Mouse (Mus musculus): ENCODE measurements at regions not wholly inside any gene's neighbourhood (a gene's known extent, or its start where the extent isn't known, plus 50 kb on each side); places are given as distances from the start of the nearest gene placed in this dataset.
"Not testable (repeated sequence)": the region's sequence is repeated elsewhere in the genome, so short reads cannot be mapped to it uniquely, and the experiment has no call there.

DNA sequence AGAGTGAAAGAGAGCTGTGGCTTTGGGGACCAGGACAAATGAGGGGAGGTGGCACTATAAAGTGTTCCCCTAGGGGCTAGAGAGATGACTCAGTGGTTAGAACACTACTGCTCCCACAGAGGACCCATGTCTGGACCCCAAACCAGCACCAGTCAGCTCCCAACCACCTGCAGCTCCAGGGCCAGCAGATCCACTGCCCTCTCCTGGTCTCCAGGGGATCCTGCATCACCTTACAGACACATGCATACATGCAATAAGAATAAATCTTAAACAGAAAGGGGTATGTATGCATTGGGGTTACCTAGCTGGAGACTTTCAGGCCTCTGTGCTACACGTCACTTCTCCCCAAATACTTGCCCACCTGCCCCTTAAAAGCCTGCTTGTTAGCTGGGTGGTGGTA is 93.8 kb upstream of the Zfp706 start:
- DNase-seq (ENCODE audit: low read depth, low spot score): peak; percentile 5

DNA sequence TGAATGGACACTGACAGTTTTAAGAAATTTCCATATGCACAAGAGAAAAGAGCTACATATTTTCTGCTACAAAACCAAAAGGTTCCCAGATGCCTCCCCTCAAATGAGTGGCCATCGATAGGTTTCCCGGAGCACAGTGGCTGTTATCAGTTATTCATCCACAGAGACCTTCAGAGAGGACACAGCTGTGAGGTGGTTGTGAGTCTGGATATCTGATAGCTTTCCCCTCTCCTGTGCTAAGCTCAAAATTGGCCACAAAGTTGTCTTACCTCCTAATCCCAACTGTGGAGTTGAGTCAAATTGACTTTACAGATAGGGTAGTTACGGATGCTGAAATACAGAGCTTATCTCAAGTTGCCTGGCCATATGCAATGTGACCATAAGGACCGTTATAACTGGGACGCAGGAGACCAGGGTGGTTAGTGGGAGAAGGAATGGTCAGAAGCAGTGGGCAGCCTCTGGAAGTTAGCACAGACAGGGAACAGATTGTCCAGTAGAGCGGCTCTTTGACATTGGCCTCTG is 93.3 kb upstream of the Zfp706 start:
- DNase-seq (ENCODE audit: low read depth, low spot score): no peak

DNA sequence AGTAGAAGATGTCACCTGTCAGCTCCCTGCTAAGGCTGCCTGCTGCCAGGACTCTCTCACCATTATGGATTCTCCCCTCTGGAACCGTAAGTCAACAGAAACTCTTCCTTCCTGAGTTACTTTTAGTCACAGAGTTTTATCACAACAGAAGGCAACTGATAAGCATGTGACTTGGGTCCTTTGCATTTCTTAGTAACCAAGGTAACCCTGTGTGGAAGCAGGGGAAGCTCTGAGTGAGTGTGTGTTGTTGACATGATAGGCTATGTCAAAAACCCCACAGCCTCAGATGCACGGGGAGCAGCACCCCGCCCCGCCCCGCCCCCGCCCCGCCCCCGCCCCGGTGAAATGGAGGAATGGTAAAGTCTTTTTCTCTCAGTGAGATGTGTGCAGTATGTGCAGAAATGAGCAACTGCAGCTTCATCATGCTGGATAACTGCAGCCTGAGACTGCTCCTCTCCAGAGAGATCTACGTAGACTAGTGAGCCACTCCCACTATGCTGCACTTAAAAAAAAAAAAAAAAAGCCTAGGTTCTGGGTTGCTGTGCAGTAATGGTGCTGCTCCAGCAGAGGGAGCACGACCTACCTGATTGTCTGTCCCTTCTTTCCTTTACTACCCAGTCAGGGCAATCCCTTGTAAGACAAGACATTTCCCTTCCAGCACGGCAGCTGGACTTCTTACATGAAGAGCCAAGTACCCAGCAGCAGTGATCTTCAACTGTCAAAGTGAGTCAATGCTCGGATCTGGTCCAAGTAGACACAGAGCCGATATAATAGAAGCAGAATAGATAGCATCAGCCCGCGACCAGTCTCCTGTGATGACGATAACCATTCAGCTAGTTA is 92.6 kb upstream of the Zfp706 start:
- DNase-seq (ENCODE audit: low read depth, low spot score): peak; percentile 77

DNA sequence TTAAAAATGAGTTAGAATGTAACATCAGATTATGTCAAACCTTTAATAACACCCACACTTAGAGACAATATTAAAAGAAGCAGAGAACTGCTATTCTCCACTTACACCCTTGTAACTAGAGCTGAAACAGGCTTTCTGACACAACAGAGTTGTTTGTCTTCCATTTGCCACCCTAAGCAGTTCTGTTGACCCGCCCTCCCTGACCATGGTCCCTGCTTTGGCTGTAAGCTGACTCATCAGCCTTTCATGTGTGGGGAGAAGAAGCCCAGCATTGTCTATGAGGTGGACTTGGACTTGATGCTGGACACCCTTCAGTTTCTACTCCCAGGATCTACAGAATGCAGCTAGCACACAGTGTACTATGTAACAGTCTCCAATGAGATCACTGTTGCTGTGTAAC is 91.6 kb upstream of the Zfp706 start:
- DNase-seq (ENCODE audit: low read depth, low spot score): no peak

DNA sequence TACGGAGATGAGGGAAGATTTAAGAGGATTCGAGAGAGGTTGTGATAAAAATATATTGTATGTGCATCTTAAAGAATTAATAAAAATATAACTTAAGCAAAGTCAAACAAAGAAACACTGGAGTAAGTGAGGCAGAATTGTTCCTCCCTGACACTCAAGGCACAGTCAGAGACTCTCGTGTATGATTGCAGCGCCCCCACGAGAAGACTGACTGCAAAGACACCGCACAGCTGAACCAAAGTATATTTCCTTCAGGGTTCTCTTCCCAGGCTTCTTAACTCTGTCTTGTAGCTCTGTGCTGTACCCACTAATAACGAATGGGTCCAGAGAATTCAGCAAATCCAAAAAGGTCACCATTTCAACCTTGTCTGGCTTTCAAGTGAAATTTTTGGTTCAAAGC is 89.9 kb upstream of the Zfp706 start:
- no peak for DNase-seq (ENCODE audit: low read depth, low spot score)

DNA sequence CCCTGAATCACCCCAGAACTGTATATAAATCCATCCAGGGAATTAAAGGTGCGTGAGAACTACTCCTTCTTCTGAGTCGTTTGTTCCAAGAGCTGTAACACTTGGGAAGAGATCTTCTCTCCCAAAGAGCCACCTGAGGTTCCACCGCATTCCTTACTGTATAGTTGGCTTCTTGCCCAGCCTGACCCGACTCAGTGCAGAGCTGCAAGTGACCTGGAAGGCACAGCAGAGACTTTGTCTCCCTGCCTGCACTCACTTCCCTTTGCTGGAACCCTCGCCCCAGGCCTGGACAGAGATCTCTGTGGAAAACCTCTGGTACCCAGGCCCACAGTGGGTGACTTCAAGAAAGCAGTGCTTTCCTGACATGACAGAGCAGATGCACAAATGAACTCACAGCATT is 83.6 kb upstream of the Zfp706 start:
- DNase-seq (ENCODE audit: low read depth, low spot score): not testable (repeated sequence)

DNA sequence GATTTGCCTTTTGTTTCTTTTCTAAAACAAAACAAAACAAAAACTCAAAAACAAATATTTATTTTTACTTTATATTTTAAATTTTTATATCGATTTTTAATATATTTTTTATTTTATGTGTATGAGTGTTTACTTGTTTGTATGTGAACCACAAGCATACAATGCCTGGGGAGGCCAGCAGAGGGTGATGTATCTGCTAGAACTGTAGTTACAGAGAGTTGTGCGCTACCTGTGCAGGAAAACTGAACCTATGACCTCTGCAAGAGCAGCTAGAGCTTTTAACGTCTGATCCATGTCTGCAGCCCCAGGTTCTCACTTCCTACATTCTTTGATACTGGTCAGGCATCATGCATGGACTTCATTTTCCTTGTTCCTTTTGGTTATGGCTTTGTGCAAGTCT is 76.2 kb upstream of the Zfp706 start:
- no peak for DNase-seq (ENCODE audit: low read depth, low spot score)

DNA sequence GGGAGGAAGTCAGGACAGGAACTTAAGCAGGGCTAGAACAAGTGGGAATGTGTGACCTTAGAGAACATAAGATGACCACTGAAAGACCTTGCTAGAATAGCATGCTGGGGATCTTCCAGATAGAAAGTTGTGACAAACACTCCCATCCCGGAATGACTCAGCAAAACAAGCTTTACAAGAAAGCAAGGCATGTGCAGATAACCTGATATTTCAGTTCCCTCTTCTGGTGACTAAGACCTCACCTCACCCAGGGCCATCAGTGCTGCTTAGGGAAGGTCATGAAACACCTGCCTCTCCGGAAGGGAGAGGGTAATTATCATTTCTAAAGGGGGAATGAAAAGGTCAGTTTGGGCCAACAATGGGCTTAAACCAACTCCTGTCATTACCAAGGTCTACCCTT is 74.3 kb upstream of the Zfp706 start:
- no peak for DNase-seq (ENCODE audit: low read depth, low spot score)

DNA sequence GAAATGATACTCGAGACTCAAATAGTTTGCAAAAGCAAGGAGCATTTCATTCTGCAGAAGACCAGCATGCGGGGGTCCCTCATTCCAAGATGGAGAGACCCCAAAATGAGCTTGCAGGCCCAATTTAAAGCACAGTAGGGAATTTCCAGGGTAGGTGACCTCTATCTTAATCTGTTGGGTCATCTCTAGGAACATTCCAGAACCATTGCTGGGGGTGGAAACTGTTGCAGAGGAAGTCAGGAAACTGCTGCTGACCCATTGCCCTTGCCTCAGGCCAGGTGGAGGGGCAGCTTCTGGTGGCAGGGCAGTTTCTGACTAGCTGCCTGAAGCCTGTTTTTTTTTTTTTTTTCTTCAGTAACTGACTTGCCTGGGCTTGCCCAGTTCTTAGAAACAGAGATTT is 73.4 kb upstream of the Zfp706 start:
- no peak for DNase-seq (ENCODE audit: low read depth, low spot score)

DNA sequence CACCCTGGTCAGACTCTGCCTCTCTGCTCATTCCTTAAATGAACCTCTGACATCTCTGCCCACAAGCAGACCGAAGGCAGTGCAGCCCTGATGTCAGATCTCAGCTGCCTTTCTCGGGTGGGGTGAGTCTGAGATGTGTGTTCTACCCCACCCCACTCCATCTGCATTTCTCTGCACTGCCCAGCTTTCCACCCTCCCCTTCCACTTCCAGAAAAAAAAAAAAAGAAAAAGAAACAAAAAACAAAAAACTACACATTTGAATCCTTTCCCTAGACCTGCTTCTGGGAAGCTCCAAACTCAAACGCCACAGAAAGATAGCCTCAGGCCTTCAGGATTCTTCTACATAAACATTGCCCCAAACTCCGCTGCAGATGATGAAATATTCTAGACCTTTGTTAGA is 72.8 kb upstream of the Zfp706 start:
- DNase-seq (ENCODE audit: low read depth, low spot score): no peak

DNA sequence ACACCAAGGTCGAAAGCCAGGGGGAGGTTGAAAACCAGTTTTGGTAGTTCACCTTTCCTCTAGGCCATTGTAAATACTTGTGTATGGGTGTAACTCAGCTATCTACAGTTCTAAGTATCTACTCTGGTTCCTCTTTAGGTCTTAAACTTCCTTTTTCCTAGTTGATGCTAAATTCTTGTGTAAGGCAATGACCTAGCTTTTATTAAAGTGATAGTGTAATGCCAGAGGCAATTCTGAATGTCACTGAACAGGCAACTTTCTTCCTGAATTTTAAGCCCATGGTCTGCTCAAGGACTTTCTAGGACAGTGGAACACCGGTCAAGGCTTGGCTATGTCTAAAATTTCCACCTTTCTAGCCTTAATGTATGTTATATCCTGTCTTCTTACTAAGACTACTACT is 66.6 kb upstream of the Zfp706 start:
- not testable (repeated sequence) for DNase-seq (ENCODE audit: low read depth, low spot score)

DNA sequence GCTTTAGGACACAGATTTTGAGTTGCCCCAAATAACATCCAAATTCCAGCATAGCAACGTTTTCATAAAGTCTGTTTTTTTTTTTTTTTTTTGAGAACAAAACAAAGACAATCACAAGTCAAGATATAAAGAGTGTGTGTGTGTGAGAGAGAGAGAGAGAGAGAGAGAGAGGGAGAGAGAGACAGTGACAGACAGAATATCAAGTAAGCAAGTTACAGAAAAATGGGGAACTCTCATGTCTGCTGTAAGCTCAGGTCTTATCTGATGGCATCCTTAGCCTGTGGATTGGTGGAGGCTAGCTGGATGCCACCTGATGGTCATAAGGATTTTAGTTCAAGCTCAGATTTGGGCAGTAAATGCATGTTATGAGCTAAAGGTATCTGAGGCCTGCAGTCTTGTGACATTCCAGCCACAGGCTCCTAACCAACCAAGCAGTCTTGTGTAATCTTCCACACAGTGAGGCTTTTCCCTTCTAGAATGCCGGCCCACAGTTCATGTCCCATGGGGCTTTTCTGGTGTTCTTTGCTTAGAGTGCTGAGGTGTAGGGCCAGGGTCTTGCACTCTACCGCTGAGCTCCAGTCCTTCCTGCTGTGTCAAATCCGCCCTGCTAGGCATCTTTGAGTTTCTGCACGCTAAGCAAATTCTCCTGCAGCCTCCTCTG is 64.8 kb upstream of the Zfp706 start:
- DNase-seq (ENCODE audit: low read depth, low spot score): no peak

DNA sequence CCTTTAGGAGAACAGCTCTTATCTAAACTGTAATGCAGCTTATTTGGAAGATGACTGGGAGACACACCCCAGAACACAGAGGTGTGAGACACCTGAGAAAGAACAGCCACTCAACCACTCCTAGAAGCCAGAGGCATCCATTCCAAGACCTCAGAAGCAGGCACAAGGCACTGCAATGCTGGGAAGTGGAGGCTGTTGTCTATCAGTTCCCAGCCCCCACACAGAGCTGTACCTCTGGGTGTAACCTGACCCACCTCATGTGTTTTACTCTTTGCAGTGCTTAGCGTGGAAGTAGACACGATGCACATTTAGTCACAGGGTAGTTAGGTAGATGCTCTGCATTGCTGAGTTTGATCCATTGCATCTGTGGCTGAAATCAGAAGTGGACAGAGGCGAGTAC is 62.6 kb upstream of the Zfp706 start:
- DNase-seq (ENCODE audit: low read depth, low spot score): no peak

DNA sequence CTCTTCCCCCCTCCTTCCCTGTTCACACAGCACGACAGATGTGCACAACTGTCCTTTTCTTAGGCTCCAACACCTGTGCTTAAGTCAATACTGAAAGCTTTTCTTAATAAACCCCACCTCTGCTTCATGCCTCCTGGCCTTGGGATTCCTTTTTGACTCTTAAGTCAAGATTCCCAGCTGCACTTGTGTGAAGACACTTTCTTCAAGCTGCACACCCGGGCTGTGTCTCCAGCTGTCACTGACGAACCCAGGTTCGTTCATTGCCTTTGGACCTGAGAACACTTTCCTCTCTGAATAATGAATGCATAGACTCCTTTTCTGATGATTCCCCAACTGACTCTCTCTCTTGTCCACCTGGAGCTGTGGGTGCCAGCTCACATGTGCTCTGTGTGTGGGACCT is 59.8 kb upstream of the Zfp706 start:
- no peak for DNase-seq (ENCODE audit: low read depth, low spot score)

DNA sequence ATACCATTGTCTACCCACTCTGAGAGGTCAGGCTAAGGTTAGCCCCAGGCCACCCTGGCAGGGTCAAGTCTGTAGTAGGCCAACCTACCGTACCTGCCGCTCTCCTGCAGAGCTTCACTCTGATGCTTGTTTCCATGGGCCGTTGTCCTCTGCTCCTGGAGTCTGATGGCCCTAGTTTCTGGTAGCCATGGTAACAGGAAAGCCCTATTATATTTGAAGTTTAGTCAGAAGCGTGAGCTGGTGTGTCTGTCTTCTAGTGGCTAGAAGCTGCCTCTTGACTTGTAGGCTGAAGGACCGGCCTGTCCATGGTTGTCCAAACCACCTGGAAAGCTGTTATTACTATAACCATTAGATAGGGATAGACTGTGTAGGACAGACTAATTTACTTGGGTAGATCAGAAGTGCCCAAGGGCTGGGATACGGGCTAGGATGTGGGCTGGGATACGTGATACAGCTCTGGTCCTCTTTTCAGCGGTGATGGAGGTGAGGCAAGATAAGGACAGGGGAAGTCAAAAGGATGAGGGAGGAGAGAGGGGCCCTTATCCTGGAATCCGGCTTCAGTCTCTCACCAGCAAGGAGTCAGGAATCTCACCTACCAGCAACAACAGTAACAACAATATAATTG is 58.5 kb upstream of the Zfp706 start:
- DNase-seq (ENCODE audit: low read depth, low spot score): no peak

DNA sequence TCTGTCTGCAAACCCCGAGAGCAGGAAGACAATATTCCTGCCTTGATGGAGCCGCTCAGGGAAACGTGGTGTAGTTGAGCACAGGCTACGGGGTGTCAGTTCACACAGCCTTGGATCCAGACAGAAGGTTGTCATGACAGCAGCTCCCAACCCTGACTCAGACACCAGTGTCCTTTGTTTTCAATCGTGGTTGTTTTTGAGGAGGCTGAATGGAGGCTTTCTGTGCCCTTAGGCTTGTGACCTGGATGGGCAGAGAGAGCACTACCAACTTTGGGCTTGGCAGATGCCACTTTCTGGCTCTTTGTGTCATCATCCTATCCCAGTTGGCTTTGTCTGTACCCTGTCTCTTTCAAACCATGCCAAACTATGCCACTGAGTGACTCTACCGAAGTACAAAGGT is 57.8 kb upstream of the Zfp706 start:
- no peak for DNase-seq (ENCODE audit: low read depth, low spot score)

DNA sequence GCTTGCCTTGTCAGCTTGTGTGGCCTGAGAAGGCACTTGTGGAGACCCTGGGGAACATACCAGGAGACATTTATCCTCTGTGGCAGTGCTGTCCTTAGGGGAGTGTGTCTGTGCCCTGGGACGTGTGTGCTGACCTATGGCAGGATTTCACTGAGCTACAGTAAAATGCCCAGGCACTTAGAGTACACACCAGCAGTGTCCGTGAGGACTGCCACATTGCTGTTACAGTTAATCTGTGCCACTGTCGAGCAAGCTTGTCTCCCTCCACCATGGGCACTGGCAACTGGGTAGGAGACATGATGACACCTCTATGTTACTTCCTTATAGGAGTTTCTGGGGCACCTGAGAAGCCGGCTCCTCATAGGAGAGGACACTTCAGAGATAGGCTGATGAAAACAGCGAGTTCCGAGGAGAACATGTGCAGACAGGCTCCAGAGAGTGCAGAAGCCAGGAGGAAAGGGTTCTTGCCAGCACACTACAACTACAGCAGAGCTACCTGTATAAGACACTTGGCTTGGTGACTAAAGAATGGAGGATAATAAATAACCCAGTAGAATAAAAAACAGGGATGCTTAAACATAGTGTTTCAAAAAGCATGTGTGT is 56.3 kb upstream of the Zfp706 start:
- DNase-seq (ENCODE audit: low read depth, low spot score): no peak

DNA sequence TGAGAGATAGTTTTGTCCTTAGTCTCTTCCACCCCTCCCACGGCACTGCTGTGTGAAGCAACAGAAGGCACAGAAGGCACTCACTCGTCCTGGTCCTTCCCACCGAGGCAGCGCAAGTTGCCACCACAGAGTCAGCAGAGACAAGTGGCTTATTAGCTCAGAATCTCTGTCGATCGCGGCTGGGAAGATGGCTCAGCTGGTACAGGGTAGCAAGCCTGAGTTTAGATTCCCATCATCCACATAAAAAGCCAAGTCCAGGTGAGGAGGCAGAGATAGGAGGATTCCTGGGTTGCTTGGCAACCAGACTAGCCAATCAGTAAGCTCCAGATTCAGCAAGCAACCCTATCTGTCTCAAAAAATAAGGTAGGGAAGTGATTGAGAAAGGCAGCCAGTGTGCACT is 55.0 kb upstream of the Zfp706 start:
- DNase-seq (ENCODE audit: low read depth, low spot score): no peak

DNA sequence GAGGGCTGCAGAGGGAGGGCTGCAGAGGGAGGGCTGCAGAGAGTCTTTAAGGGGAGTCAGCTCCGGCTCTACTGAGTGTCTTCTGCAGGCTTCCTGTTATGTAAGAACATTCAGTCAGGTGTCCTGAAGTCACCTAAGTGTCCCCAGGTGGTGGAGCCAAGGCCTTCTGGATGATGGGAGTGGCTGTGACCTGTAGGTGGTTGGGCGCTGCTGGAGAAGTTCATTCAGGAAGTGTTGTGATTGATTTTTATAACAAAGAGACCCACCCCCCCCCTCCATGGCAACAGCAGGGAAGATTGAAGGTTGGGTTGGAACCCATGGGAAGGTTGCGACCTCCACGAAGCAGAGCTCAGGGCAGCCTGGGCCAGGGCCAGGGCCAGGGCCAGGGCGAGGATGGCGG is 53.9 kb upstream of the Zfp706 start:
- DNase-seq (ENCODE audit: low read depth, low spot score): no peak

DNA sequence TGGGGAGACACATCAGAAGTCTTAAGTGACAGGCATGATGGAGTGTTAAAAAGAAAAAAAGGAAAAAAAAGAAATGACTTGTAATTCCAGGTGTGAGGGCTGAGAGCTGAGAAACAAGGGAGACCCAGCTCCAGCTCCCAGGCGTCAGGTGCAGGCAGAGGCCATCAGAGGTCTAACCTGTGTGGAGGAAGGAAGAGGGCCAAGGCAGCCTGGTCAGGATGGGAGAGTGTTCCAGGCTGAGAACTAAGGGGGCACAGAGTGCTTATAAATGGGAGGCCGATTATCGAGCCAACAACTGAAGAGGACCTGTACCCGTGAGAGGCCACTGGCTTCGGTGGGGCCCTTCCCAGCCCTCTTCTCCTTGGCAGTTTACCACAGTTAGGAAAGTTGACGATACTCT is 53.3 kb upstream of the Zfp706 start:
- no peak for DNase-seq (ENCODE audit: low read depth, low spot score)
